8 mouse cellular contexts compared by ENCODE assay signal in genomic region chr9:64017861-64018793, GRCm38 (mm10). TPM values are rescaled to one million over a fixed set of nuclear protein-coding genes. Genes with fewer than 3 reads are reported as not detected.
A peak's percentile ranks its signal among the peaks of the same experiment; 100 is the strongest.
DNase-seq lines count a peak whose midpoint lies in the region; ATAC-seq and TF ChIP-seq lines count a peak whose summit lies in the region.

No protein-coding gene starts in this region.

- peak overlapping the region; percentile 8 for H3K4me3 ChIP-seq in layer of hippocampus, adult 2 months
- peak overlapping the region; percentile 96 for H3K4me3 ChIP-seq in limb, embryonic 12.5 days (replicated peaks)
- peak overlapping the region; percentile 3; the same call in 1 of the 2 replicates for H3K4me3 ChIP-seq in midbrain, embryonic 15.5 days

- no peak overlapping the region for H3K27ac ChIP-seq in layer of hippocampus, adult 2 months
- H3K27ac ChIP-seq in limb, embryonic 12.5 days: peak overlapping the region; percentile 98
- no peak overlapping the region for H3K27ac ChIP-seq in midbrain, embryonic 15.5 days

- ATAC-seq in erythroid progenitor cell, adult 5-6 weeks (replicated peaks; ENCODE audit: low FRiP score, poor library complexity, severe bottlenecking): peak; percentile 41; the same call in 1 of the 2 replicates
- peak; percentile 22 to 29; a peak in 2 of 4 replicates for ATAC-seq in hematopoietic stem cell, adult 5-6 weeks (replicated peaks in 1 of 2; ENCODE audit: insufficient read depth in 1 of 2, low FRiP score in 2 of 2, low TSS enrichment in 1 of 2, low read depth in 1 of 2, poor library complexity in 2 of 2, severe bottlenecking in 2 of 2)
- ATAC-seq in limb, embryonic 12.5 days (ENCODE audit: insufficient number of reproducible peaks, insufficient read depth, low FRiP score, low TSS enrichment, low read depth): peak; percentile 73
- no peak for ATAC-seq in midbrain, embryonic 15.5 days (replicated peaks)

- H3K4me2 ChIP-seq in limb, embryonic 12.5 days: peak overlapping the region; percentile 96
- H3K4me2 ChIP-seq in midbrain, embryonic 15.5 days: peak overlapping the region; percentile 96

- no peaks in the 10 kb centered on the region for H3K9me3 ChIP-seq in limb, embryonic 12.5 days
- no peaks in the 10 kb centered on the region for H3K9me3 ChIP-seq in midbrain, embryonic 15.5 days

- H3K27me3 ChIP-seq in limb, embryonic 12.5 days: no peaks in the 10 kb centered on the region
- peaks cover 45% of the 10 kb centered on the region for H3K27me3 ChIP-seq in midbrain, embryonic 15.5 days (replicated peaks)

- peaks cover 25% of the 10 kb centered on the region for H3K36me3 ChIP-seq in limb, embryonic 12.5 days
- H3K36me3 ChIP-seq in midbrain, embryonic 15.5 days (replicated peaks): no peaks in the 10 kb centered on the region

- H3K9ac ChIP-seq in limb, embryonic 12.5 days (replicated peaks): peak overlapping the region; percentile 100
- H3K9ac ChIP-seq in midbrain, embryonic 15.5 days: no peak overlapping the region

- WGBS in limb, embryonic 12.5 days: under 1% methylated on average over 23 of the region's 23 CpGs
- 7% methylated on average over 23 of the region's 23 CpGs for WGBS in midbrain, embryonic 15.5 days

- DNase-seq in layer of hippocampus, adult 2 months (ENCODE audit: low spot score in 2 of 2): no peak
- no peak for DNase-seq in layer of hippocampus, adult 8-10 months (ENCODE audit: low spot score in 2 of 2)
- peak; percentile 57 for DNase-seq in urinary bladder, postnatal 25 days (ENCODE audit: low spot score)
- DNase-seq in cerebellum, postnatal 14 days: no peak

- peaks cover 55% of the 10 kb centered on the region for H3K4me1 ChIP-seq in limb, embryonic 12.5 days (replicated peaks)
- H3K4me1 ChIP-seq in midbrain, embryonic 15.5 days: peaks cover 53% of the 10 kb centered on the region

- TF ChIP-seq CTCF in layer of hippocampus, adult 2 months (conservative IDR thresholded peaks at IDR 0.05): no peak

RNA-seq across cellular contexts. Expression of gene Smad6, which starts 3.7 kb away (rescaled TPM):
- total RNA-seq in layer of hippocampus, adult 2 months (2021): 1 to 10 TPM; 2.1 to 2.3 TPM
- total RNA-seq in layer of hippocampus, adult 8-10 months (2022): 1 to 10 TPM; 1.7 to 2.5 (median 2.0) TPM
- not detected in 2 replicates for total RNA-seq in erythroid progenitor cell, adult 5-6 weeks (2015; ENCODE audit: low replicate concordance)
- total RNA-seq in erythroid progenitor cell, adult 5-6 weeks (2017; ENCODE audit: low replicate concordance): 0.39 TPM in 1 of 2 replicates, not detected in the other
- 2.6 and 3.9 TPM in 2 replicates for total RNA-seq in hematopoietic stem cell, adult 5-6 weeks (2017)
- 23.5 and 23.9 TPM in 2 replicates for polyA plus RNA-seq in limb, embryonic 12.5 days (2016; fragmentation: Nextera tagmentation; extraction: Ambion mirVana)
- 1.5 and 1.9 TPM in 2 replicates for polyA plus RNA-seq in midbrain, embryonic 15.5 days (2015; fragmentation: Nextera tagmentation; extraction: Ambion mirVana)

Comparison
In these comparisons a context has a peak if more than half of its experiments do, and no peak if none do; other contexts are left out.
1. H3K4me3 ChIP-seq: peak in every context shown above with its lines; median percentile 96 in limb, embryonic 12.5 days; 8 in layer of hippocampus, adult 2 months; 3 in midbrain, embryonic 15.5 days.